In the genomic region with DNA sequence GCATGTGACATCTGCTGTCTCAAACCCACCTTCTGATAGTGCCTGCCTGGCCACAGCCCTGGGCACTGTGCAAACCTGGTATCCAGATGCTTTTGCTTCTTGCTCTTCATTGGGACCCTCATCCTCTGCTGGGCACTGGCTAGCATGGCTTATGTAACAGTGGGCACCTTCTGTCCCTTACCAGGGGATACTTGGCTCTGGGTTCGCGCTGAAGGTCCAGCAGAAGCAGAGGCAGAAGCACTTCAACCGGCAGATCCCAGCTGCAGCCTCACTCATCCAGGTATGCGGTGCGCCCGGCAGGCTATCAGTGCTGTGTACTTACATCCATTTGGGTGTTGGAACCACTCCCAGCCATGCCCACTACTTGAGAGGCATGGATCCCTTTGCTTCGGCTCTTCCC, we compare ENCODE assay signal across 11 mouse cellular contexts.
A peak's percentile ranks its signal among the peaks of the same experiment; 100 is the strongest.
DNase-seq lines count a peak whose midpoint lies in the region.
"Had no signal": no experiment of that assay in that cellular context is flagged by ENCODE, and none has a peak within 500 bp of the region (broad histone marks: within the 10 kb centered on the region; RNA-seq: fewer than 3 reads in every experiment).

No protein-coding gene starts in this region.

- peak; percentile 70 for DNase-seq in heart, adult 11 months
- DNase-seq in heart, adult 9 months (ENCODE audit: low spot score in 2 of 2) = no peak
- peak; percentile 0 for DNase-seq in kidney, adult 11 months
- DNase-seq in kidney, postnatal 14 days = no peak
- peak; percentile 28 for DNase-seq in testis, postnatal 10 days (ENCODE audit: low spot score)
- DNase-seq in testis, postnatal 14 days (ENCODE audit: low spot score) = no peak
- DNase-seq in yolk sac, embryonic 10.5 days (ENCODE audit: low spot score) = no peak
- DNase-seq: adrenal gland, adult 8-10 months; adrenal gland, postnatal 36 days; B cell, adult 2 months; heart, postnatal 36 days had no signal

Comparison
In these comparisons a context has a peak if more than half of its experiments do, and no peak if none do; other contexts are left out.
1. DNase-seq: peak in heart, adult 11 months (single experiment), kidney, adult 11 months (single experiment) and testis, postnatal 10 days (single experiment); none in heart, adult 9 months (0 of 2), kidney, postnatal 14 days (single experiment), testis, postnatal 14 days (single experiment) and yolk sac, embryonic 10.5 days (single experiment).